Mouse (Mus musculus): ENCODE results near the gene Fibcd1. TPM values are rescaled to one million over a fixed set of nuclear protein-coding genes. Genes with fewer than 3 reads are reported as not detected.
A peak's percentile ranks its signal among the peaks of the same experiment; 100 is the strongest.

Gene Fibcd1
- polyA plus RNA-seq (2015; fragmentation: Nextera tagmentation; extraction: Ambion mirVana): 0.70 and 0.77 TPM in 2 replicates

DNA sequence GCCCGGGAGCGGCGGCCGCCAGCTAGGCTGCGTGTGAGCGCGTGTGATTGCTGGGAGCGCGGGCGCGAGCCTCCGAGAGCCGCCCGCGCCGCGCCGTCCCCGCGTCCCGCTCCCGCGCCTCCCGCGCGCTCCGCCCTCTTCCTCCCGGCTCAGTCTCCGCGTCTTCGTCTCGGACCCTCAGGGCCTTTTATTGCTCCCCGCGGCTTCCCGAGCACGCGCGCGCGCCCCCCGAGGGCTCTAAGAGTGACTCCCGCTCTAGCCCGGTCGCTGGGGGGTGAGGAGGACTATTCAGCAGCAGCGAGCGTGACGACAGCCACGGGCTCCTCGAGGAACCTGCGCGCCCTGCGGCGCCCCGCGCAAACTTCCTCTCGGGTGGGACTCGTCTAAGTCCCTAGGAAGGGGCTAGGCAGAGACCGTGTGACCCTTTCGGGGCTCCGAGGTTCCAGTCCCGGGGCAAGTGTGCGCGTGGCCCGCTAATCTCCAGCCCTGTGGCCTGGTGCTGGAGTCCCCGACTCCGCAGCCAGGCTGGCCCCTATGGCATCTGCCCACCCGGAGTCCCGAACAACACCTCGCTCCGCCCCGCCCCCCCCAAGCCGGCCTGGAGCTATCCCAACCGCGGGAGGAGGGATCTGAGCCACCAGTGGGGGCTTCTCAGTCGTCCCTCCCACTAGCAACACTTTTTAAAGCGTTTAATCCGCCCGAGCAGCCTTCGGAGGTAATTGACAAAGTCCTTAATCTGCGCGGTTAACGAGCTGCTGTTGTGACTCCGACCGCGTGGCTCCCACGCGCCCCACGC lies at the start of gene Fibcd1:
Fibcd1 (minus strand) TSS at position 110 of the 796 bp plus-strand sequence.
- peak; percentile 29; the same call in 1 of the 2 replicates for ATAC-seq

DNA sequence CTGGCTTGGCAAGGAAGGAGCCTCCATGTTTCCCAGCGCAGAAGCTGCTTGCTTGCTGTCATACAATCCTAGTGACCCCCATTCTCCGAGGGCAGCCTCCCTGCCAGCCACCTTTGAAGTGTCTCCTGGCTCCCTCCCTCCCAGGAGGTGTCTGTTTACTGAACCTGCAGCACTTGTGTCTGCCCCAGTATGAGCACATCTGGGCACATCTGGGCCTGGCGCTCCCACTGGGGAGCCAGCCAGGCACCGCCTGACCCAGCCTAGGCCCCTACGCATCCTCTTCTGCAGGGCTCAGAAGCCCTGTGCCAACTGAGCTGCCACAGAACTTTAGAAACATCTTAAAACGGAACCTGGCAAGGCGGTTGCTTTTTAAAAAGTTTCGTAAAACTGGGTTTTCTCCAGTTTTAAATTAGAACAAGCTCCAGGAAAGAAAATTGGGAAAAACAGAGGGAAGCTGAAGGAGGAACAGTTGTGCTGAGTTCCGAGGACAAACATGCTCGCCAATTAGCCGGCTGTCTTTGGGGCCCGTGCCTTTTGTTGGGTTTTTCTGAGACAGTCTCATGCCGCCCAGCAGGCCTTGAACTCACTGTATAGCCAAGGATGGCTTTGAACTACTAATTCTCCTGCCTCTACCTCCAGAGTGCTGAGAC lies 48.5 kb upstream of the Fibcd1 start:
- Histone ChIP-seq H3K27ac (ENCODE audit: low read length) (no peak overlapping the region), H3K9ac (ENCODE audit: low read depth, low read length) (no peak overlapping the region), H3K4me1 (ENCODE audit: control insufficient read depth, insufficient read depth, low read length) (no peaks in the 10 kb centered on the region), H3K4me2 (ENCODE audit: low read depth, low read length) (no peak overlapping the region), H3K4me3 (ENCODE audit: low read length) (no peak overlapping the region), H3K36me3 (ENCODE audit: control insufficient read depth, insufficient read depth, low read length) (no peaks in the 10 kb centered on the region), H3K9me3 (ENCODE audit: control insufficient read depth, low read length) (no peaks in the 10 kb centered on the region), H3K27me3 (replicated peaks; ENCODE audit: control insufficient read depth, insufficient read depth, low read length) (no peaks in the 10 kb centered on the region)
- 64% methylated on average over 13 of the region's 13 CpGs for WGBS
- no peak for ATAC-seq

More for the DNA sequence above, at the start of gene Fibcd1:
- H3K27ac ChIP-seq (ENCODE audit: low read length): no peak within 1 kb of the TSS
- H3K4me3 ChIP-seq (ENCODE audit: low read length): peak within 1 kb of the TSS; percentile 62
- H3K4me1 ChIP-seq (ENCODE audit: control insufficient read depth, insufficient read depth, low read length): peaks cover 16% of the 10 kb centered on the region
- H3K36me3 ChIP-seq (ENCODE audit: control insufficient read depth, insufficient read depth, low read length): no peaks in the 10 kb centered on the region
- peaks cover 35% of the 10 kb centered on the region for H3K27me3 ChIP-seq (replicated peaks; ENCODE audit: control insufficient read depth, insufficient read depth, low read length)
- no peaks in the 10 kb centered on the region for H3K9me3 ChIP-seq (ENCODE audit: control insufficient read depth, low read length)
- WGBS: under 1% methylated on average over 87 of the region's 88 CpGs
- peak within 1 kb of the TSS; percentile 99 for H3K4me2 ChIP-seq (ENCODE audit: low read depth, low read length)
- H3K9ac ChIP-seq (ENCODE audit: low read depth, low read length): peak within 1 kb of the TSS; percentile 65

DNA sequence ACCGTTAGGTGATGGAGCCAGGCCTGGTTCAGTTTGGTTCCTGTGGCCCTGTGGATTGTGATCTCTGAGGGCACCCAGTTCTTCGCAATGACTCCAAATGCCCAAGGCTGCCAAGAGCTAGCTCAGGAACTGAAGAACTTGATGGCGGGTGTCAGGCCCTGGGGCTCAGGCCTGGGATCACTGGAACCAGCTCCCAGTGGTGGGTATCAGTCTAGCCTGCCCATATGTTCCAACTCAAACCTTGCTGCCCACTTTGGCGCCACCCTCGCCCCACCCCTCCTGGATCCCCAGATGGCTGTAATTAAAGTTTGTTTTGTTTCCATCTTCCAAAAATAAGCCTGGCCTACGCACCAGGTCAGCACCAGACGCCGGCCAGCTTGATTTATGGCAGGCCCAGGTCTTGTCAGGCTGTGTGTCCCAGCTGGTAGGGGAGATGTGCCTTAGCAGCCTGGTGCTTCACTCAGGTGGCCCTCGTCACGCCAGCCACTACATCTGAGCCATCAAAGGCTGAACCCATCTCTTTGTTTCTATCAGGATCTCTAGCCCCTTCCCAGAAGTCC lies 47.4 kb upstream of the Fibcd1 start:
- no peak overlapping the region for H3K4me3 ChIP-seq (ENCODE audit: low read length)
- H3K36me3 ChIP-seq (ENCODE audit: control insufficient read depth, insufficient read depth, low read length): no peaks in the 10 kb centered on the region
- WGBS: 62% methylated on average over 10 of the region's 10 CpGs
- peaks cover 7% of the 10 kb centered on the region for H3K27me3 ChIP-seq (replicated peaks; ENCODE audit: control insufficient read depth, insufficient read depth, low read length)
- H3K9ac ChIP-seq (ENCODE audit: low read depth, low read length): no peak overlapping the region
- no peaks in the 10 kb centered on the region for H3K9me3 ChIP-seq (ENCODE audit: control insufficient read depth, low read length)
- no peak overlapping the region for H3K27ac ChIP-seq (ENCODE audit: low read length)
- no peak for ATAC-seq
- no peak overlapping the region for H3K4me2 ChIP-seq (ENCODE audit: low read depth, low read length)
- peaks cover 7% of the 10 kb centered on the region; the same call in 1 of the 2 replicates for H3K4me1 ChIP-seq (ENCODE audit: control insufficient read depth, insufficient read depth, low read length)

DNA sequence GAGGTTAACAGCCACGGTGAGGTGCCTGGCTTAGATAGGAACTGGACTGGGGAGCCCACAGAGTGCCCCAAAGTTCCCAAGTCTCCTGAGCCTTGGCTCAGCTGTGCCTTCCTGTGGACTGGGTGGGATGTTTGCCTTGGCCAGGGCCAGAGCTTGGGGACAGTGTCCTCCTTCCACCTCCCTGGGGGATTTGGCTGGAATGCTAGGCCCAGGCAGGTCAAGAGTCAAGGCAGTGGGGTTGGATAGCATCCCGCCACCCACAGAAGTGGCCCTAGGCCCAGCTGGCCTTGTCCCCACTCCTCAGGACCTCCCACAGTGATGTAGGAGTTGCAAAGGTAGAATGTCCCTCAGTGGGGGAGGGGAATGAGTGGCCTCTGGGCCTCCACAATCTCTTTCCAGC lies 45.4 kb upstream of the Fibcd1 start:
- no peak for ATAC-seq
- Histone ChIP-seq H3K9ac (ENCODE audit: low read depth, low read length) (no peak overlapping the region), H3K4me3 (ENCODE audit: low read length) (no peak overlapping the region), H3K4me1 (ENCODE audit: control insufficient read depth, insufficient read depth, low read length) (peaks cover 15% of the 10 kb centered on the region; the same call in 1 of the 2 replicates), H3K36me3 (ENCODE audit: control insufficient read depth, insufficient read depth, low read length) (no peaks in the 10 kb centered on the region), H3K27me3 (replicated peaks; ENCODE audit: control insufficient read depth, insufficient read depth, low read length) (peaks cover 25% of the 10 kb centered on the region), H3K27ac (ENCODE audit: low read length) (no peak overlapping the region), H3K4me2 (ENCODE audit: low read depth, low read length) (no peak overlapping the region), H3K9me3 (ENCODE audit: control insufficient read depth, low read length) (no peaks in the 10 kb centered on the region)
- 80% methylated on average over 2 of the region's 2 CpGs for WGBS

DNA sequence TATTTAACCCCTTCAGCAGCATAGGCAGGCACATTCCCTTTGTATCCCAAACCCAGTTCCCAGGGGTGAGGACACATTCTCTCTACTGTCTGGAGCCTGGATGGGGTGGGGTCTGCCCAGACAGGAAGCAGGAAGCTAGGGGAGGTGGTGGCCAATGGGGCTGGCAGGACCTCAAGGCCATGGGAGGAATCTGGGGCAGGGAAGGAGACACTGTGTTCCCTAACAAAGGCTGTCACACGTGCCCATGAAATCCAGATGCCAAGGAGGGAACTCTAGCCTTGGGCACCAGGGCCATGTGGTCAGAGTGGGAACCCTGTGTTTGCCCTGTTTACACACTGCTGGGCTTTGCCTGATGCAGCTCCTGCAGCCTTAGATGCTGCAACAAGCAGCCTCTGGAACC lies 43.1 kb upstream of the Fibcd1 start:
- ATAC-seq: no peak
- no peak overlapping the region for H3K27ac ChIP-seq (ENCODE audit: low read length)

DNA sequence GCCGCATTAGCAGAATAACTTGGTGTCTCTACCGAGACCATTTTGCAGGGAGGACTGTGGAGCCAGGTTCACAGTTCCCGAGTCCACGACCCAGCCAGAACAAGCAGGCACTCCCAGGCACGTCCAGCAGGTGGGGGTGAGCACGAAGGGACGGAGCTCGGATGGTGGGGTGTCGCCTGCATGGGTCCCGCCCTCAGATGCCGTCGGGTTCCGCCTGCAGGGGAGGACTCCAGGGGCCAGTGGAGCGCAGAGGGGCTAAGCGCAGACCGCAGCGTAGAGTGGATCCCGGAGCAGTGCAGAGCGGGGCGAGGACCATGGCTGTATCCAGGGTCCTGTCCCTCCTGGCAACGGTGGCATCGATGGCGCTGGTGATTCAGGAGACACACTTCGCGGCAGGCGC lies 41.2 kb upstream of the Fibcd1 start, which contains the start of gene Lamc3:
Lamc3 (plus strand) TSS at position 262 of the 400 bp plus-strand sequence.
- Histone ChIP-seq H3K27me3 (replicated peaks; ENCODE audit: control insufficient read depth, insufficient read depth, low read length) (peaks cover 37% of the 10 kb centered on the region), H3K4me2 (ENCODE audit: low read depth, low read length) (peak within 1 kb of the TSS; percentile 51)

More for the DNA sequence above, 43.1 kb upstream of the Fibcd1 start:
- Histone ChIP-seq H3K36me3 (ENCODE audit: control insufficient read depth, insufficient read depth, low read length) (no peaks in the 10 kb centered on the region), H3K27me3 (replicated peaks; ENCODE audit: control insufficient read depth, insufficient read depth, low read length) (peaks cover 28% of the 10 kb centered on the region), H3K9ac (ENCODE audit: low read depth, low read length) (no peak overlapping the region), H3K9me3 (ENCODE audit: control insufficient read depth, low read length) (no peaks in the 10 kb centered on the region), H3K4me1 (ENCODE audit: control insufficient read depth, insufficient read depth, low read length) (peaks cover 15% of the 10 kb centered on the region; the same call in 1 of the 2 replicates), H3K4me2 (ENCODE audit: low read depth, low read length) (no peak overlapping the region), H3K4me3 (ENCODE audit: low read length) (no peak overlapping the region)
- 60% methylated on average over 1 of the region's 1 CpGs for WGBS

DNA sequence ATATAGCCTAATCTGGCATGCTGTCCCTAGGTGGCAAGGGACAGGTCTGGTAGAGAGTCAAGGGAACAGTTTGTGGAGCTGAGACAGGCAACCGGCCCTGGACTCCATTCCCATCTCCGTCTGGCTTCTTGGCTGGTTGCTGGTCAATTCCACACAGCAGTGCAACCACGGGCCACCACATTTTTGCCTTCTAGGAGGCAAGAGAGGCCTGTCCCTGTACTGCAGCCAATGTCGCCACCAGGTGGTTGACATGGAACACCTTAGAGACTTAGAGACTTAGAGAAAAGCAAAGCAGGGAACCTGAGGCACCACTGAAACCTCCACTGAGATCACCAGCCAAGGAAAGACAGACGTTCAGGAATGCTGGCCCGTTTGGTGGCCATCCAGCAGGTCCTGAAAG lies 39.0 kb upstream of the Fibcd1 start:
- Histone ChIP-seq H3K36me3 (ENCODE audit: control insufficient read depth, insufficient read depth, low read length) (no peaks in the 10 kb centered on the region), H3K4me3 (ENCODE audit: low read length) (no peak overlapping the region), H3K27ac (ENCODE audit: low read length) (no peak overlapping the region), H3K4me1 (ENCODE audit: control insufficient read depth, insufficient read depth, low read length) (peaks cover 15% of the 10 kb centered on the region; the same call in 1 of the 2 replicates), H3K9me3 (ENCODE audit: control insufficient read depth, low read length) (no peaks in the 10 kb centered on the region), H3K9ac (ENCODE audit: low read depth, low read length) (no peak overlapping the region), H3K27me3 (replicated peaks; ENCODE audit: control insufficient read depth, insufficient read depth, low read length) (peaks cover 37% of the 10 kb centered on the region), H3K4me2 (ENCODE audit: low read depth, low read length) (no peak overlapping the region)
- WGBS: 26% methylated on average over 6 of the region's 6 CpGs
- ATAC-seq: no peak

More for the DNA sequence above, 41.2 kb upstream of the Fibcd1 start, which contains the start of gene Lamc3:
- no peaks in the 10 kb centered on the region for H3K36me3 ChIP-seq (ENCODE audit: control insufficient read depth, insufficient read depth, low read length)
- H3K9me3 ChIP-seq (ENCODE audit: control insufficient read depth, low read length): no peaks in the 10 kb centered on the region
- H3K27ac ChIP-seq (ENCODE audit: low read length): no peak within 1 kb of the TSS
- ATAC-seq: peak; percentile 50
- H3K4me1 ChIP-seq (ENCODE audit: control insufficient read depth, insufficient read depth, low read length): peaks cover 15% of the 10 kb centered on the region; the same call in 1 of the 2 replicates
- H3K9ac ChIP-seq (ENCODE audit: low read depth, low read length): peak within 1 kb of the TSS; percentile 26; the same call in 1 of the 2 replicates
- 6% methylated on average over 26 of the region's 26 CpGs for WGBS
- H3K4me3 ChIP-seq (ENCODE audit: low read length): peak within 1 kb of the TSS; percentile 32

DNA sequence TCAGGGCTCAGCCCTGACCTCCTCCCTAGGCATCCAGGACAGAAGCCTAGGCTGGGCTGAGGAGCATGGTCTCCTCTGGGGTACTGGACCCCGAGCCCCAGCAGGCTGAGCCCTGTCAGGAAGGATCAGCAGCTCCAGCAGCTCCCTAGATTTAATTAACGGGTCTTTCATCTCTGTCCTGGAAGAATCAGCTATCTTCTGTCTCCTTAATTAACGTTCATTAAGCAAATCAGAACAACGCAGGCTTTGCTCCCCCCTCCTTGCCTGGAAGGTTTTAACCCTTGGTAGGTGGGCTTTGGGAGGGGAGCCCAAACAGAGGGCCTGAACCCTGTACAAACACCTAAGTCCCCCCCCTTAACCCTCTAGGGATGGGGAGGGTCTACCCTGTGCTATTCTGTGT lies 37.3 kb upstream of the Fibcd1 start:
- WGBS: 46% methylated on average over 4 of the region's 4 CpGs
- Histone ChIP-seq H3K4me3 (ENCODE audit: low read length) (no peak overlapping the region), H3K9ac (ENCODE audit: low read depth, low read length) (no peak overlapping the region), H3K27me3 (replicated peaks; ENCODE audit: control insufficient read depth, insufficient read depth, low read length) (peaks cover 28% of the 10 kb centered on the region), H3K9me3 (ENCODE audit: control insufficient read depth, low read length) (no peaks in the 10 kb centered on the region), H3K36me3 (ENCODE audit: control insufficient read depth, insufficient read depth, low read length) (no peaks in the 10 kb centered on the region), H3K4me2 (ENCODE audit: low read depth, low read length) (no peak overlapping the region), H3K4me1 (ENCODE audit: control insufficient read depth, insufficient read depth, low read length) (peaks cover 7% of the 10 kb centered on the region; the same call in 1 of the 2 replicates), H3K27ac (ENCODE audit: low read length) (no peak overlapping the region)
- no peak for ATAC-seq

DNA sequence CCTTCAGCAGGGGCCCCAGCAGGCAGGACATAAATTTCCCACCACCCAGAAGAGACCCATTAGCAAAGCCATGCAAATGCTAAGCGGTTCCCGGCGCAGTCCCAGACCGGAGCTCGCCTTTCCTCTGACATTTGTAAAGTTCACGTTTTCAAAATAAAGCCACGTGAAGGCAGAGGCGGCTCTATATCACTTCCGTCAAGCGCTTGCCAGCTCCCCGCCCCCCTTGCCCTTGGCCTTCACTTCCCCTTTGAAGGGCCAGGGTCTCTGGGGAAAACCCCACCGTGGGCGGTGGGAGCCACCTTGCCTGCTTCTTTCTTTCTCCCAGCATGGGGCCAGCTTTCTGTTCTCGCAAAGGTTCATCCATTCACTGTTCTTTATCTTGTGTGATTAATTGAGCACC lies 35.1 kb upstream of the Fibcd1 start:
- Histone ChIP-seq H3K4me1 (ENCODE audit: control insufficient read depth, insufficient read depth, low read length) (no peaks in the 10 kb centered on the region), H3K9me3 (ENCODE audit: control insufficient read depth, low read length) (no peaks in the 10 kb centered on the region), H3K4me2 (ENCODE audit: low read depth, low read length) (no peak overlapping the region), H3K36me3 (ENCODE audit: control insufficient read depth, insufficient read depth, low read length) (no peaks in the 10 kb centered on the region), H3K9ac (ENCODE audit: low read depth, low read length) (no peak overlapping the region), H3K27me3 (replicated peaks; ENCODE audit: control insufficient read depth, insufficient read depth, low read length) (peaks cover 17% of the 10 kb centered on the region; the same call in 1 of the 2 replicates), H3K27ac (ENCODE audit: low read length) (no peak overlapping the region), H3K4me3 (ENCODE audit: low read length) (no peak overlapping the region)
- 18% methylated on average over 14 of the region's 14 CpGs for WGBS
- no peak for ATAC-seq
